Mouse (Mus musculus) skeletal muscle tissue, postnatal 0 days (tissue): Measurements from ENCODE around the gene Slc5a4b. TPM values are rescaled to one million over a fixed set of nuclear protein-coding genes. Genes with fewer than 3 reads are reported as not detected.

Experiments
- microRNA-seq, 2 experiments: library from miRNA; unstranded; fragments of <30 nt; microRNA quantifications; one replicate each; pipeline ENCODE4; 2016
- polyA plus RNA-seq: library from polyadenylated mRNA; unstranded; fragments of >200 nt; fragmentation: Nextera tagmentation; extraction: Ambion mirVana; gene quantifications from 2 replicates; pipeline ENCODE4 v1.2.1, GENCODE M21; 2015

The Slc5a4b gene
- polyA plus RNA-seq, result not detected in 2 replicates

DNA sequence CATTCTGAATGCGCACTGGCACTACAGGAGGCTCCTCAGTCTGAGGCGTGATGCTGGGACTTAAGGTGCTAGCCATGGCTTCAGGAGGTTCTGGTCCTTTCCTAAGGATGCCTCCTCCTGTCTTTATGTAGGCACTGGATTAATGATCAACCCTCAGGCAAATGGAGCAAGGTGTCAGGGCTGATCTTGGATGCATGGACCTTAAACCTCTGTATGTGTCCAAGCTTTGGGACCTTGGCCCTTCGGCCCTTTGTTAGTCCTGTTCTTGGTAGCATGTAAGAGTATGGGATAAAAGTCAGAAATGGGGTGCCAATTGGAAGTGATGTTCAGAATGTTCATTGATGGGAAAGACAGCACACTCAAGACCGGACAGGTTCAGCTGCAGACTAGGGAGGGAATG, at the start of gene Slc5a4b:
Gene Slc5a4b (minus strand): TSS at position 101 of the 400 bp plus-strand sequence.

DNA sequence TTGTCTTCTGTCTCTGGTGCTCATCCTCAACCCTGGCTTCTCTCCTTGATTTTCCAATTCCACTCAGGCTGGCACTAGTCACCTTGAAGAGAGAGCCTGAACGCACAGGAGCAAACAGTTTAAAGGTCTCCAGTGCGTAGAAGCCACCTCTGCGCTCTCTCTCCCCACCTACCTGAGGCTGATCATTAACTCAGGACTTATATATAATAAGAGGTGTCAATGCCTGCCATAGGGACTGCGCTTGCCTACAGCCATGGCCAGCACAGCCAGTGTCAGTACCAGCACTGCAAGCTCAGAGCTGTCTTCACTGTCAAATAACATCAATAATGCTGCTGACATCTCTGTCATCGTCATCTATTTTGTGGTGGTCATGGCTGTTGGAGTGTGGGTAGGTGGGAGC, 36.5 kb upstream of the Slc5a4b start, which contains the start of gene Slc5a4a:
Gene Slc5a4a (plus strand): TSS at position 174 of the 400 bp plus-strand sequence.

DNA sequence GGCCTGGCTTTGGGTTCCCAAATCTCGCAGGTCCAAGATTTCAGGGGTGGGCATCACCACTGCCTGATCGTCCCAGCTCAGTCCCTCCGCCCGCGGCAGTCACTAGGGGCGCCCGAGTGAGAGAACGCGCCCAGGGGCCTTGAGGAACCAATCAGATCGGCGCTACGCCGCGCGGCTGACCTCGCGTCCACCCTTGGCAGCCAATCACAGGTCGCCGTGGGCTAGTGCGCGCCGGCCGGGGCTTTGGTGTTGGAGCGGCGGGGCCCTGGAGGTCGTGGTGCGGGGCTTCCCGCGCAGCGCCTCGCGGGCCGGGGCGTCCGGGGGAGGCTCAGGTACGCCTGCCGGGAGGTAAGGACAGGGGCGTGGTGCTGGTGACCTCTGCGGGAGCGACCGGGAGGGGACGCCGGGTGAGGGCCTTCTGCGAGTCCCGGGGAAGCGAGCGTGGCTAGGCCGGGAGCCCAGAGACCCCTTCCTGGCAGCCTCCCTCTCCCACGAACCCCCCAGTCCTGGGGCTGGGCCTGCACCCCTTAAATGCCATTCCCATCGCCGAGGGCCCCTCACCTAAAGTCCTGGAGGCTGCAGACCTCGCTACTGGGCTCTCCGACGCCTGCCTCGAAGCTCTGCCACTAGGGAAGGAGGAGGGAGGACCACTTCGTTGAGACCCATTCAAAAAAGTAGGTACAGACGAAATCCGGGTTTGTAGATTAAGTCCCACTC, 78.2 kb downstream of the Slc5a4b start, which contains the start of gene Zfp280b:
Gene Zfp280b (plus strand): TSS at position 249 of the 717 bp plus-strand sequence.

Small RNA genes within 50 kb of the gene (microRNA-seq; reads per million reads assigned to microRNA genes)
- gene Mir6409, result 0 reads per million in 2 experiments

Other genes with a start within 250 kb of the Slc5a4b start
- 0.50 and 0.58 TPM in 2 replicates for gene Derl3, start 217.5 kb downstream of the Slc5a4b start, polyA plus RNA-seq
- gene Smarcb1, start 189.3 kb downstream of the Slc5a4b start, polyA plus RNA-seq, result 60.6 and 68.3 TPM in 2 replicates
- gene Chchd10, start 177.8 kb downstream of the Slc5a4b start, polyA plus RNA-seq, result 555 and 642 TPM in 2 replicates
- 11.6 and 12.3 TPM in 2 replicates for gene Mmp11, start 174.5 kb downstream of the Slc5a4b start, polyA plus RNA-seq
- gene Gm867, start 170.3 kb downstream of the Slc5a4b start, polyA plus RNA-seq, result not detected in 2 replicates
- gene Vpreb3, start 167.9 kb downstream of the Slc5a4b start, polyA plus RNA-seq, result 0.24 TPM in 1 of 2 replicates, not detected in the other
- gene Gm5134, start 156.4 kb downstream of the Slc5a4b start, polyA plus RNA-seq, result not detected in 2 replicates
- gene Zfp280b, start 78.3 kb downstream of the Slc5a4b start, polyA plus RNA-seq, result 9.8 and 10.8 TPM in 2 replicates
- gene Slc5a4a, start 36.5 kb upstream of the Slc5a4b start, polyA plus RNA-seq, result not detected in 2 replicates
- 26.8 and 28.7 TPM in 2 replicates for gene Prmt2, start 126.9 kb upstream of the Slc5a4b start, polyA plus RNA-seq
- 6.3 and 7.1 TPM in 2 replicates for gene S100b, start 142.9 kb upstream of the Slc5a4b start, polyA plus RNA-seq
- gene Dip2a, start 234.3 kb upstream of the Slc5a4b start, polyA plus RNA-seq, result 4.5 and 4.6 TPM in 2 replicates